Mouse (Mus musculus): Measurements from ENCODE around the gene Naa20. TPM values are rescaled to one million over a fixed set of nuclear protein-coding genes. Genes with fewer than 3 reads are reported as not detected.

Gene Naa20
- polyA plus RNA-seq, 1 experiment, result 41.7 TPM

DNA sequence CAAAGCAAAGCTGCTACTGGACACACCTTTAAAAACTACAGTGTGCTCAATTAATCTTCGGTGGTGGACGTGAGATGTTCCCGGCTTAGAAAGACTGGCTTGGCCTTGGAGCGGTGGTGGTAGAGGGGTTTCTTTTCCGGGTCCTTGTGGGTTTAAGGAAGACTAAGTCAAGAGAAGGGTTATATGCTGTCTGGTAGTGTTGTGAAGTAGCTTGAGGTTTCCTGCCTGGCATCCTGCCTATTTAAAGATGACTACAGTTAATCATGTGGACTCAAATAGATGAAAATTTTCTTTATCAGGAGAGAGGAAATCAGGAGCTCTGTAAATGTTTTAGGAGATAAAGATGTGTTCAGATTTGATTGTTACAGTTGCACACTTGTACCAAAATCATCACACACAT is 54.4 kb downstream of the Naa20 start:
- Histone ChIP-seq H3K27me3 (ENCODE audit: control insufficient read depth, insufficient read depth, insufficient read length) (no peaks in the 10 kb centered on the region), H3K79me2 (ENCODE audit: control insufficient read depth, insufficient read depth) (no peaks in the 10 kb centered on the region), H3K4me3 (no peak overlapping the region), H3K4me2 (ENCODE audit: low read depth) (no peak overlapping the region), H3K36me3 (ENCODE audit: control insufficient read depth, insufficient read depth) (no peaks in the 10 kb centered on the region), H3ac (ENCODE audit: control insufficient read depth, insufficient read length) (no peak overlapping the region)
- TF ChIP-seq REST (IDR thresholded peaks at IDR 0.05; ENCODE audit: insufficient read depth, insufficient read length) (no peak), TCF12 (IDR thresholded peaks at IDR 0.05; ENCODE audit: insufficient read depth, poor library complexity, severe bottlenecking) (no peak), POLR2A (IDR thresholded peaks at IDR 0.05; ENCODE audit: insufficient read length, low read depth) (no peak), MYOG (IDR thresholded peaks at IDR 0.05; ENCODE audit: control insufficient read depth in 1 of 3, insufficient read depth in 1 of 3, insufficient read length in 2 of 3, low read depth in 2 of 3) (no peak), CEBPB (IDR thresholded peaks at IDR 0.05; ENCODE audit: insufficient read depth, poor library complexity, severe bottlenecking) (no peak), TCF3 (IDR thresholded peaks at IDR 0.05; ENCODE audit: insufficient read length, low read depth) (no peak), MYOD1 (IDR thresholded peaks at IDR 0.05; ENCODE audit: control insufficient read depth in 1 of 3, insufficient read length in 2 of 3, low read depth in 2 of 3) (no peak), POLR2AphosphoS2 (IDR thresholded peaks at IDR 0.05; ENCODE audit: insufficient read length, low read depth) (no peak), MAX (IDR thresholded peaks at IDR 0.05; ENCODE audit: low read depth) (no peak), USF1 (IDR thresholded peaks at IDR 0.05; ENCODE audit: low read depth) (no peak), E2F4 (IDR thresholded peaks at IDR 0.05; ENCODE audit: insufficient read depth) (no peak), SRF (IDR thresholded peaks at IDR 0.05; ENCODE audit: control insufficient read depth, insufficient read length, low read depth) (no peak)

DNA sequence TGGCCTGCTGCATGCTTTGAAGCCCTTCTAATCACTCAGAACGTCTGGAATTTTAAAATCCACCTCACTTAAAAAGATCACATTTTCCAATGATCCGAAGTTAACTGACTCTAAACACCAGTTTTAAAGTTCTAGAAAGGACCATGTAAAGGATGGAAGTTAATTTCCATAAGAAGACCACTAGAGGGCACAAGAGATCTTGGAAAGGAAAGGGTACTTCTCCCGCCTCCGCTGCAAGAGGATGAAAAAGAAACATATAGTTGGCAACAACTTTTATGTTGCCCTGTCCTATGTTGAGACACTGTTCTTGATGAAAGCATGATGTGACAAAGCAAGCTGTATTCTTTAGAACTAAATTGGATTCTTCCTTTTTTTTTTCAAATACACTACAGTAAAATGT is 55.6 kb downstream of the Naa20 start:
- Histone ChIP-seq H3K79me2 (ENCODE audit: control insufficient read depth, insufficient read depth) (no peaks in the 10 kb centered on the region), H3K4me2 (ENCODE audit: low read depth) (no peak overlapping the region), H3K27me3 (ENCODE audit: control insufficient read depth, insufficient read depth, insufficient read length) (no peaks in the 10 kb centered on the region), H3ac (ENCODE audit: control insufficient read depth, insufficient read length) (no peak overlapping the region), H3K36me3 (ENCODE audit: control insufficient read depth, insufficient read depth) (no peaks in the 10 kb centered on the region), H3K4me3 (no peak overlapping the region)
- TF ChIP-seq MYOD1 (IDR thresholded peaks at IDR 0.05; ENCODE audit: control insufficient read depth in 1 of 3, insufficient read length in 2 of 3, low read depth in 2 of 3) (no peak), SRF (IDR thresholded peaks at IDR 0.05; ENCODE audit: control insufficient read depth, insufficient read length, low read depth) (no peak), USF1 (IDR thresholded peaks at IDR 0.05; ENCODE audit: low read depth) (no peak), MAX (IDR thresholded peaks at IDR 0.05; ENCODE audit: low read depth) (no peak), E2F4 (IDR thresholded peaks at IDR 0.05; ENCODE audit: insufficient read depth) (no peak), MYOG (IDR thresholded peaks at IDR 0.05; ENCODE audit: control insufficient read depth in 1 of 3, insufficient read depth in 1 of 3, insufficient read length in 2 of 3, low read depth in 2 of 3) (no peak), TCF12 (IDR thresholded peaks at IDR 0.05; ENCODE audit: insufficient read depth, poor library complexity, severe bottlenecking) (no peak), POLR2AphosphoS2 (IDR thresholded peaks at IDR 0.05; ENCODE audit: insufficient read length, low read depth) (no peak), POLR2A (IDR thresholded peaks at IDR 0.05; ENCODE audit: insufficient read length, low read depth) (no peak), REST (IDR thresholded peaks at IDR 0.05; ENCODE audit: insufficient read depth, insufficient read length) (no peak), CEBPB (IDR thresholded peaks at IDR 0.05; ENCODE audit: insufficient read depth, poor library complexity, severe bottlenecking) (no peak), TCF3 (IDR thresholded peaks at IDR 0.05; ENCODE audit: insufficient read length, low read depth) (no peak)

DNA sequence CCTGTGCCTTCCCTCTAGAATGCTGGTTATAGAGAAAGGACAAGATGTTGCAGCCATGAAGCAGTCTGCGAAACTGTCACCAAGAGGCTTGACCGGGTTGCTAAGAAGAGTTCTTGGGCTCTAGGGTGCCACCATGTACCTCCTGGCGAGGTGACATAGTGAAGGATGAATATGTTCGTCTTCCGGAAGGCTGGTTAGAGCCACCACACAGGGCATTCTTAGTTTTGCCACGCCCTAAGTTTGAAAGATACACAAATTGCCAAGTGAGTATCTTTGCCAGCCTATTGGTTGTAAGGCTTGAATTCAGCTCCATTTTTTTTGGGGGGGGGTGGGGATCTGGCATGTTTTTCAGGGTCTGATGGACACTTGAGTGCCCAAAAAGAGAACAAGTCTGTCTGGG is 56.2 kb downstream of the Naa20 start:
- no peaks in the 10 kb centered on the region for H3K27me3 ChIP-seq (ENCODE audit: control insufficient read depth, insufficient read depth, insufficient read length)
- H3K36me3 ChIP-seq (ENCODE audit: control insufficient read depth, insufficient read depth), result no peaks in the 10 kb centered on the region
- TF ChIP-seq TCF3 (IDR thresholded peaks at IDR 0.05; ENCODE audit: insufficient read length, low read depth) (no peak), E2F4 (IDR thresholded peaks at IDR 0.05; ENCODE audit: insufficient read depth) (no peak), USF1 (IDR thresholded peaks at IDR 0.05; ENCODE audit: low read depth) (no peak)
- no peaks in the 10 kb centered on the region for H3K79me2 ChIP-seq (ENCODE audit: control insufficient read depth, insufficient read depth)
- no peak overlapping the region for H3K4me2 ChIP-seq (ENCODE audit: low read depth)
- H3K4me3 ChIP-seq, result no peak overlapping the region
- no peak overlapping the region for H3ac ChIP-seq (ENCODE audit: control insufficient read depth, insufficient read length)

DNA sequence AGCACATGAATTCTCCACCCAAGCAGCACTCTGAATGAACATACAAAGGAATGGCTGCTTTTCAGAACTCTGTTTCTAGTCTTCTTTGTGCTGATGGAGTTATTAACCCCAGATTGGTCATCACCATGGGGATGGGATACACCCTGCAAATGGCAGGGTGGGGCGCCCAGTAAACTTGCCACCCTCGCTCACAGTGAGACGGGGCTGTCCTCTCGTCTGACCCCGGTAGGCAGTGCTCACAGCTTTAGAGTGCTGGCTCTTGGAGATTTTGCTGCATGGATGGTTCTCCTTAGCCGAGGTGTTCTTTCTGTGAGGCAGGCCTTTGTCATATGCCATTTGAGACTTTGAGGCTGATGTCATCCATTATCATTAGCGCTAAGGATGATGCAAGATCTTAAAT is 56.7 kb downstream of the Naa20 start:
- H3K4me3 ChIP-seq, result no peak overlapping the region
- no peak for TF ChIP-seq TCF3 (IDR thresholded peaks at IDR 0.05; ENCODE audit: insufficient read length, low read depth)
- H3K4me2 ChIP-seq (ENCODE audit: low read depth), result no peak overlapping the region
- no peak overlapping the region for H3ac ChIP-seq (ENCODE audit: control insufficient read depth, insufficient read length)
- H3K79me2 ChIP-seq (ENCODE audit: control insufficient read depth, insufficient read depth), result no peaks in the 10 kb centered on the region
- no peaks in the 10 kb centered on the region for H3K27me3 ChIP-seq (ENCODE audit: control insufficient read depth, insufficient read depth, insufficient read length)
- H3K36me3 ChIP-seq (ENCODE audit: control insufficient read depth, insufficient read depth), result no peaks in the 10 kb centered on the region

DNA sequence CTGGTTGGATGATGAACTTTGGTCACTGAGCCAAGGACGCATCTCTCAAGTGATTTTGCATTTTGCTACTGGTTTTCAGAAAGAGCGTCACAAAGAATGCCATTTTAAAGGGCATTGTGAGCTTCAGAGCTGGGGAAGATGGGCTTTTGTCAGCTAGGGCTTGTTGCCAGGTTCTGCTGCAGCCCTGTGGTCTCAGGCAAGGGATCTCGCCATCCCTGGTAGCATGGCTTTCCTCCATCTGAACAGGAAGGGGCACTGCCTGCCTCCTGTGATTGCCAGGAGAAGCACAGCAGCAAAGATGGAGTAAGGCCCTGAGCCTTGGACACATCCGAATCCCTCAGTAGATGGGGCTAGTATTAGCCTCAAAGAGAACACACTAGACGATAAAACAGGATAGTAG is 60.0 kb downstream of the Naa20 start:
- no peak overlapping the region for H3K4me2 ChIP-seq (ENCODE audit: low read depth)
- H3ac ChIP-seq (ENCODE audit: control insufficient read depth, insufficient read length), result no peak overlapping the region
- TF ChIP-seq MYOD1 (IDR thresholded peaks at IDR 0.05; ENCODE audit: control insufficient read depth in 1 of 3, insufficient read length in 2 of 3, low read depth in 2 of 3) (no peak), MAX (IDR thresholded peaks at IDR 0.05; ENCODE audit: low read depth) (no peak), MYOG (IDR thresholded peaks at IDR 0.05; ENCODE audit: control insufficient read depth in 1 of 3, insufficient read depth in 1 of 3, insufficient read length in 2 of 3, low read depth in 2 of 3) (no peak), CEBPB (IDR thresholded peaks at IDR 0.05; ENCODE audit: insufficient read depth, poor library complexity, severe bottlenecking) (no peak), TCF3 (IDR thresholded peaks at IDR 0.05; ENCODE audit: insufficient read length, low read depth) (no peak), REST (IDR thresholded peaks at IDR 0.05; ENCODE audit: insufficient read depth, insufficient read length) (no peak), POLR2A (IDR thresholded peaks at IDR 0.05; ENCODE audit: insufficient read length, low read depth) (no peak), USF1 (IDR thresholded peaks at IDR 0.05; ENCODE audit: low read depth) (no peak), TCF12 (IDR thresholded peaks at IDR 0.05; ENCODE audit: insufficient read depth, poor library complexity, severe bottlenecking) (no peak), POLR2AphosphoS2 (IDR thresholded peaks at IDR 0.05; ENCODE audit: insufficient read length, low read depth) (no peak), SRF (IDR thresholded peaks at IDR 0.05; ENCODE audit: control insufficient read depth, insufficient read length, low read depth) (no peak), E2F4 (IDR thresholded peaks at IDR 0.05; ENCODE audit: insufficient read depth) (no peak)
- H3K4me3 ChIP-seq, result no peak overlapping the region
- H3K79me2 ChIP-seq (ENCODE audit: control insufficient read depth, insufficient read depth), result no peaks in the 10 kb centered on the region
- no peaks in the 10 kb centered on the region for H3K27me3 ChIP-seq (ENCODE audit: control insufficient read depth, insufficient read depth, insufficient read length)
- no peaks in the 10 kb centered on the region for H3K36me3 ChIP-seq (ENCODE audit: control insufficient read depth, insufficient read depth)

Other genes with a start within 250 kb of the Naa20 start
- gene Rin2, start 226.9 kb upstream of the Naa20 start, polyA plus RNA-seq (2012; fragmentation: generic; extraction: Trizol), result 4.4 TPM
- 0.06 TPM for gene Cfap61, start 32.7 kb downstream of the Naa20 start, polyA plus RNA-seq (2012; fragmentation: generic; extraction: Trizol)
- 10.9 TPM for gene Crnkl1, start 32.9 kb downstream of the Naa20 start, polyA plus RNA-seq (2012; fragmentation: generic; extraction: Trizol)